Mouse (Mus musculus) hindbrain, embryonic 12.5 days (tissue): Measurements from ENCODE around the gene Olfr895. TPM values are rescaled to one million over a fixed set of nuclear protein-coding genes. Genes with fewer than 3 reads are reported as not detected.

Experiments
- ATAC-seq: fragments of 200-750 bp; cut with Nextera tagmentation; 2 replicates; pipeline ENCODE4 v1.8.0; 2017; ENCODE audit warnings: moderate TSS enrichment; ENCODE audit not compliant: low FRiP score
- H3K27ac ChIP-seq: fragments of 300-500 bp; sonication (generic); 2 replicates; pipeline ENCODE4 v1.5.1; 2016; ENCODE audit warnings: mild to moderate bottlenecking
- H3K27me3 ChIP-seq: fragments of 300-500 bp; sonication (generic); 2 replicates; pipeline ENCODE4 v1.6.1; 2016; ENCODE audit warnings: mild to moderate bottlenecking
- H3K36me3 ChIP-seq: fragments of 300-500 bp; sonication (generic); 2 replicates; pipeline ENCODE4 v1.6.1; 2016; ENCODE audit warnings: mild to moderate bottlenecking
- H3K4me1 ChIP-seq: fragments of 300-500 bp; sonication (generic); 2 replicates; pipeline ENCODE4 v1.6.1; 2016
- H3K4me2 ChIP-seq: fragments of 300-500 bp; sonication (generic); replicated peaks from 2 replicates; pipeline ENCODE4 v1.6.1; 2016; ENCODE audit warnings: mild to moderate bottlenecking
- H3K4me3 ChIP-seq: fragments of 300-500 bp; sonication (generic); 2 replicates; pipeline ENCODE4 v1.5.1; 2016; ENCODE audit warnings: mild to moderate bottlenecking
- H3K9ac ChIP-seq: fragments of 300-500 bp; sonication (generic); 2 replicates; pipeline ENCODE4 v1.6.1; 2016; ENCODE audit warnings: mild to moderate bottlenecking, moderate library complexity
- H3K9me3 ChIP-seq: fragments of 300-500 bp; sonication (generic); replicated peaks from 2 replicates; pipeline ENCODE4 v1.6.1; 2016; ENCODE audit warnings: mild to moderate bottlenecking
- WGBS: fragments of 180-500 bp; shearing (Covaris S2); methylation state at CpG from one replicate; pipeline ENCODE4 v1.1.7; 2016; 5-methylcytosine and 5-hydroxymethylcytosine counted together
- polyA plus RNA-seq: library from polyadenylated mRNA; unstranded; fragments of >200 nt; fragmentation: Nextera tagmentation; extraction: Ambion mirVana; gene quantifications from 2 replicates; pipeline ENCODE4 v1.2.1, GENCODE M21; 2016

Gene Olfr895
- polyA plus RNA-seq: not detected in 2 replicates

- H3K9ac ChIP-seq: no peak within 1 kb of the TSS
- H3K4me2 ChIP-seq: no peak within 1 kb of the TSS
- H3K27ac ChIP-seq: no peak within 1 kb of the TSS
- no peaks in the 10 kb centered on the region for H3K27me3 ChIP-seq
- H3K4me1 ChIP-seq: no peaks in the 10 kb centered on the region
- no peak for ATAC-seq
- H3K9me3 ChIP-seq: no peaks in the 10 kb centered on the region
- H3K36me3 ChIP-seq: no peaks in the 10 kb centered on the region
- no peak within 1 kb of the TSS for H3K4me3 ChIP-seq
Observed at GRCm38 (mm10) chr9:38267551-38267950, at the start of gene Olfr895. Gene Olfr895 (plus strand): TSS chr9:38267851.

- Histone ChIP-seq H3K36me3 (no peaks in the 10 kb centered on the region), H3K9ac (no peak within 1 kb of the TSS), H3K4me2 (no peak within 1 kb of the TSS), H3K9me3 (no peaks in the 10 kb centered on the region), H3K4me1 (no peaks in the 10 kb centered on the region), H3K27ac (no peak within 1 kb of the TSS), H3K4me3 (no peak within 1 kb of the TSS), H3K27me3 (no peaks in the 10 kb centered on the region)
- no peak for ATAC-seq
Observed at GRCm38 (mm10) chr9:38252474-38252873, 15.2 kb upstream of the Olfr895 start, which contains the start of gene Olfr143. Gene Olfr143 (plus strand): TSS chr9:38252774.

GRCm38 (mm10) chr9:38290807-38291206 is 23.2 kb downstream of the Olfr895 start, which contains the start of gene Olfr896-ps1:
Gene Olfr896-ps1 (plus strand): TSS chr9:38291107.
- ATAC-seq: no peak
- WGBS: 88% methylated on average over 1 of the region's 1 CpGs
- no peak within 1 kb of the TSS for H3K4me3 ChIP-seq
- no peaks in the 10 kb centered on the region for H3K27me3 ChIP-seq
- H3K4me1 ChIP-seq: no peaks in the 10 kb centered on the region
- H3K9ac ChIP-seq: no peak within 1 kb of the TSS
- H3K4me2 ChIP-seq: no peak within 1 kb of the TSS
- H3K36me3 ChIP-seq: no peaks in the 10 kb centered on the region
- no peak within 1 kb of the TSS for H3K27ac ChIP-seq
- no peaks in the 10 kb centered on the region for H3K9me3 ChIP-seq

Other genes with a start within 250 kb of the Olfr895 start
- not detected in 2 replicates for gene Olfr883, start 242.0 kb upstream of the Olfr895 start, polyA plus RNA-seq
- gene Olfr884, start 221.3 kb upstream of the Olfr895 start, polyA plus RNA-seq: not detected in 2 replicates
- gene Olfr885, start 206.5 kb upstream of the Olfr895 start, polyA plus RNA-seq: not detected in 2 replicates
- gene Olfr887, start 183.8 kb upstream of the Olfr895 start, polyA plus RNA-seq: not detected in 2 replicates
- not detected in 2 replicates for gene Olfr888, start 159.7 kb upstream of the Olfr895 start, polyA plus RNA-seq
- 0.05 TPM in 1 of 2 replicates, not detected in the other for gene Olfr889, start 152.7 kb upstream of the Olfr895 start, polyA plus RNA-seq
- not detected in 2 replicates for gene Olfr890, start 125.3 kb upstream of the Olfr895 start, polyA plus RNA-seq
- not detected in 2 replicates for gene Olfr891, start 87.0 kb upstream of the Olfr895 start, polyA plus RNA-seq
- gene Olfr893, start 59.5 kb upstream of the Olfr895 start, polyA plus RNA-seq: not detected in 2 replicates
- not detected in 2 replicates for gene Olfr894, start 49.8 kb upstream of the Olfr895 start, polyA plus RNA-seq
- gene Olfr143, start 15.1 kb upstream of the Olfr895 start, polyA plus RNA-seq: not detected in 2 replicates
- gene Olfr896-ps1, start 23.3 kb downstream of the Olfr895 start, polyA plus RNA-seq: not detected in 2 replicates
- not detected in 2 replicates for gene Olfr25, start 61.2 kb downstream of the Olfr895 start, polyA plus RNA-seq
- not detected in 2 replicates for gene Olfr898, start 80.6 kb downstream of the Olfr895 start, polyA plus RNA-seq
- not detected in 2 replicates for gene Olfr250, start 99.0 kb downstream of the Olfr895 start, polyA plus RNA-seq
- not detected in 2 replicates for gene Olfr251, start 109.2 kb downstream of the Olfr895 start, polyA plus RNA-seq
- gene Olfr147, start 133.8 kb downstream of the Olfr895 start, polyA plus RNA-seq: not detected in 2 replicates
- gene Olfr901, start 161.6 kb downstream of the Olfr895 start, polyA plus RNA-seq: not detected in 2 replicates
- gene Olfr902, start 179.8 kb downstream of the Olfr895 start, polyA plus RNA-seq: not detected in 2 replicates
- gene Olfr904, start 195.3 kb downstream of the Olfr895 start, polyA plus RNA-seq: not detected in 2 replicates
- not detected in 2 replicates for gene Olfr905, start 203.3 kb downstream of the Olfr895 start, polyA plus RNA-seq
- gene Olfr906, start 219.2 kb downstream of the Olfr895 start, polyA plus RNA-seq: not detected in 2 replicates
- not detected in 2 replicates for gene Olfr907, start 227.9 kb downstream of the Olfr895 start, polyA plus RNA-seq